Mouse (Mus musculus) heart, postnatal 0 days (tissue): Measurements from ENCODE around the gene Paqr7. TPM values are rescaled to one million over a fixed set of nuclear protein-coding genes. Genes with fewer than 3 reads are reported as not detected.
A peak's percentile ranks its signal among the peaks of the same experiment; 100 is the strongest.

Experiments used
- ATAC-seq: fragments of 200-750 bp; cut with Nextera tagmentation; 2 replicates; pipeline ENCODE4 v1.8.0; 2017; ENCODE audit warnings: low read depth, moderate number of reproducible peaks, moderate library complexity; ENCODE audit not compliant: insufficient read depth
- DNase-seq: peaks from one replicate; pipeline ENCODE4 v3.0.0-alpha.2; 2016; ENCODE audit warnings: low spot score
- H3K27ac ChIP-seq: fragments of 300-500 bp; sonication (generic); 2 replicates; pipeline ENCODE4 v1.5.1; 2014; ENCODE audit warnings: low read depth, mild to moderate bottlenecking
- H3K27me3 ChIP-seq: fragments of 300-500 bp; sonication (generic); 2 replicates; pipeline ENCODE4 v1.6.1; 2014; ENCODE audit warnings: low read length, mixed read lengths; ENCODE audit not compliant: control insufficient read depth, insufficient read depth
- H3K36me3 ChIP-seq: fragments of 300-500 bp; sonication (generic); replicated peaks from 2 replicates; pipeline ENCODE4 v1.6.1; 2014; ENCODE audit warnings: low read length, mixed read lengths; ENCODE audit not compliant: control insufficient read depth, insufficient read depth
- H3K4me1 ChIP-seq: fragments of 300-500 bp; sonication (generic); 2 replicates; pipeline ENCODE4 v1.6.1; 2014; ENCODE audit warnings: antibody characterized with exemption; ENCODE audit not compliant: control insufficient read depth, insufficient read depth
- H3K4me2 ChIP-seq: fragments of 300-500 bp; sonication (generic); 2 replicates; pipeline ENCODE4 v1.6.1; 2014; ENCODE audit warnings: low read depth, mild to moderate bottlenecking, low read length, moderate library complexity
- H3K4me3 ChIP-seq: fragments of 300-500 bp; sonication (generic); 2 replicates; pipeline ENCODE4 v1.5.1; 2014; ENCODE audit warnings: low read depth, low read length
- H3K9ac ChIP-seq: fragments of 300-500 bp; sonication (generic); replicated peaks from 2 replicates; pipeline ENCODE4 v1.6.1; 2014; ENCODE audit warnings: low read depth, low read length, mixed read lengths
- H3K9me3 ChIP-seq: fragments of 300-500 bp; sonication (generic); replicated peaks from 2 replicates; pipeline ENCODE4 v1.6.1; 2016; ENCODE audit warnings: low read length; ENCODE audit not compliant: control insufficient read depth
- CTCF ChIP-seq: IDR thresholded peaks from 2 replicates; pipeline ENCODE4 v1.5.1; 2016; ENCODE audit warnings: antibody characterized with exemption, control low read depth, low read depth
- EP300 ChIP-seq: IDR thresholded peaks from 2 replicates; pipeline ENCODE4 v1.6.1; 2016; ENCODE audit warnings: antibody characterized with exemption, low read depth
- WGBS: fragments of 180-500 bp; shearing (Covaris S2); extraction: QIAGEN DNeasy Blood & Tissue Kit; methylation state at CpG from one replicate; pipeline ENCODE4 v1.1.7; 2014; 5-methylcytosine and 5-hydroxymethylcytosine counted together
- polyA plus RNA-seq: library from polyadenylated mRNA; unstranded; fragments of >200 nt; fragmentation: Nextera tagmentation; extraction: Ambion mirVana; gene quantifications from 2 replicates; pipeline ENCODE4 v1.2.1, GENCODE M21; 2015
- total RNA-seq: library from RNA; depleted of rRNA; stranded (reverse); fragments of >200 nt; gene quantifications from 2 replicates; pipeline ENCODE4 v1.2.3, GENCODE M21; 2014; ENCODE audit warnings: low replicate concordance

Paqr7 gene
- total and polyA plus RNA-seq, 2 experiments from 2014 or later = 15.4 to 25.4 TPM

- Histone ChIP-seq H3K4me1 (0 out of 2 replicates have a peak, but pooled peaks cover 7% of the 10 kb centered on the region), H3K27ac (no peak overlapping the region), H3K9ac (no peak overlapping the region), H3K9me3 (no peaks in the 10 kb centered on the region), H3K4me2 (no peak overlapping the region), H3K4me3 (no peak overlapping the region), H3K36me3 (peaks cover 50% of the 10 kb centered on the region), H3K27me3 (no peaks in the 10 kb centered on the region)
- WGBS = 71% methylated on average over 8 of the region's 8 CpGs
- DNase-seq (no peak), ATAC-seq (no peak)
- TF ChIP-seq EP300 (no peak), CTCF (no peak)
Observed at GRCm38 (mm10) chr4:134474240-134474639, 22.3 kb upstream of the Paqr7 start.

- WGBS = 88% methylated on average over 8 of the region's 8 CpGs
- Histone ChIP-seq H3K9me3 (no peaks in the 10 kb centered on the region), H3K36me3 (peaks cover 37% of the 10 kb centered on the region), H3K4me1 (no peaks in the 10 kb centered on the region), H3K27me3 (no peaks in the 10 kb centered on the region), H3K4me3 (no peak overlapping the region), H3K27ac (no peak overlapping the region), H3K4me2 (no peak overlapping the region), H3K9ac (no peak overlapping the region)
- no peak for DNase-seq
- ATAC-seq = no peak
- TF ChIP-seq CTCF (no peak), EP300 (no peak)
Observed at GRCm38 (mm10) chr4:134476899-134477298, 19.6 kb upstream of the Paqr7 start.

- H3K9ac ChIP-seq = no peak overlapping the region
- no peak overlapping the region for H3K4me3 ChIP-seq
- H3K4me2 ChIP-seq = no peak overlapping the region
- H3K36me3 ChIP-seq = peaks cover 26% of the 10 kb centered on the region
- H3K9me3 ChIP-seq = no peaks in the 10 kb centered on the region
- no peaks in the 10 kb centered on the region for H3K4me1 ChIP-seq
- ATAC-seq (peak; percentile 80), DNase-seq (peak; percentile 81)
- H3K27me3 ChIP-seq = no peaks in the 10 kb centered on the region
- WGBS = 3% methylated on average over 9 of the region's 9 CpGs
- H3K27ac ChIP-seq = no peak overlapping the region
- TF ChIP-seq EP300 (no peak), CTCF (peak; percentile 100)
Observed at GRCm38 (mm10) chr4:134478031-134478430, 18.5 kb upstream of the Paqr7 start.

- Histone ChIP-seq H3K9ac (no peak overlapping the region), H3K36me3 (peaks cover 11% of the 10 kb centered on the region), H3K27me3 (no peaks in the 10 kb centered on the region), H3K4me3 (no peak overlapping the region), H3K4me1 (no peaks in the 10 kb centered on the region), H3K9me3 (no peaks in the 10 kb centered on the region), H3K27ac (no peak overlapping the region), H3K4me2 (no peak overlapping the region)
- WGBS = 57% methylated on average over 4 of the region's 4 CpGs
- DNase-seq (no peak), ATAC-seq (no peak)
- TF ChIP-seq CTCF (no peak), EP300 (no peak)
Observed at GRCm38 (mm10) chr4:134479839-134480238, 16.7 kb upstream of the Paqr7 start.

- H3K4me2 ChIP-seq = no peak overlapping the region
- TF ChIP-seq EP300 (no peak), CTCF (peak; percentile 83)
- peak; percentile 72 for DNase-seq
- no peaks in the 10 kb centered on the region for H3K9me3 ChIP-seq
- 0 out of 2 replicates have a peak, but pooled peaks have one; percentile 24 for ATAC-seq
- H3K9ac ChIP-seq = no peak overlapping the region
- H3K4me3 ChIP-seq = no peak overlapping the region
- WGBS = 25% methylated on average over 6 of the region's 6 CpGs
- peaks cover 2% of the 10 kb centered on the region; the same call in 1 of the 2 replicates for H3K36me3 ChIP-seq
- no peaks in the 10 kb centered on the region for H3K27me3 ChIP-seq
- no peaks in the 10 kb centered on the region for H3K4me1 ChIP-seq
- no peak overlapping the region for H3K27ac ChIP-seq
Observed at GRCm38 (mm10) chr4:134480864-134481263, 15.6 kb upstream of the Paqr7 start.

GRCm38 (mm10) chr4:134481270-134481669, 15.2 kb upstream of the Paqr7 start:
- TF ChIP-seq CTCF (no peak), EP300 (no peak)
- Histone ChIP-seq H3K27ac (no peak overlapping the region), H3K4me2 (no peak overlapping the region), H3K9me3 (no peaks in the 10 kb centered on the region), H3K9ac (no peak overlapping the region), H3K4me1 (no peaks in the 10 kb centered on the region), H3K4me3 (no peak overlapping the region), H3K36me3 (no peaks in the 10 kb centered on the region), H3K27me3 (no peaks in the 10 kb centered on the region)
- WGBS = 49% methylated on average over 6 of the region's 6 CpGs
- DNase-seq = no peak
- no peak for ATAC-seq
